Mouse (Mus musculus): ENCODE results near the gene Cldn13. TPM values are rescaled to one million over a fixed set of nuclear protein-coding genes. Genes with fewer than 3 reads are reported as not detected.

Cldn13 gene
- polyA plus RNA-seq (2015; fragmentation: Illumina TruSeq; extraction: RNeasy Lipid Tissue Mini Kit (QIAGEN cat#74804); ENCODE audit: insufficient read depth, low read depth, low replicate concordance) = not detected

GRCm38 (mm10) chr5:134915311-134915710 lies at the start of gene Cldn13:
Gene Cldn13, minus strand, starts transcription at chr5:134915526.

GRCm38 (mm10) chr5:134946857-134947255 lies 31.5 kb upstream of the Cldn13 start, which contains the start of gene Cldn4:
Gene Cldn4, minus strand, starts transcription at chr5:134946934.

GRCm38 (mm10) chr5:134932179-134932902 lies 17.0 kb upstream of the Cldn13 start, which contains the start of gene Mettl27:
Gene Mettl27, plus strand, starts transcription at chr5:134932368.

GRCm38 (mm10) chr5:134906633-134907032 lies 8.7 kb downstream of the Cldn13 start, which contains the start of gene Tmem270:
Gene Tmem270, minus strand, starts transcription at chr5:134906733.

Other genes starting within 250 kb of the Cldn13 start
- 2.5 TPM for gene Limk1, start 226.9 kb downstream of the Cldn13 start, polyA plus RNA-seq (2015; fragmentation: Illumina TruSeq; extraction: RNeasy Lipid Tissue Mini Kit (QIAGEN cat#74804); ENCODE audit: insufficient read depth, low read depth, low replicate concordance)
- 38.7 TPM for gene Eln, start 168.2 kb downstream of the Cldn13 start, polyA plus RNA-seq (2015; fragmentation: Illumina TruSeq; extraction: RNeasy Lipid Tissue Mini Kit (QIAGEN cat#74804); ENCODE audit: insufficient read depth, low read depth, low replicate concordance)
- not detected for gene Tmem270, start 8.8 kb downstream of the Cldn13 start, polyA plus RNA-seq (2015; fragmentation: Illumina TruSeq; extraction: RNeasy Lipid Tissue Mini Kit (QIAGEN cat#74804); ENCODE audit: insufficient read depth, low read depth, low replicate concordance)
- gene Mettl27, start 16.8 kb upstream of the Cldn13 start, polyA plus RNA-seq (2015; fragmentation: Illumina TruSeq; extraction: RNeasy Lipid Tissue Mini Kit (QIAGEN cat#74804); ENCODE audit: insufficient read depth, low read depth, low replicate concordance) = 2.3 TPM
- 3.9 TPM for gene Cldn4, start 31.4 kb upstream of the Cldn13 start, polyA plus RNA-seq (2015; fragmentation: Illumina TruSeq; extraction: RNeasy Lipid Tissue Mini Kit (QIAGEN cat#74804); ENCODE audit: insufficient read depth, low read depth, low replicate concordance)
- 25.9 TPM for gene Cldn3, start 70.7 kb upstream of the Cldn13 start, polyA plus RNA-seq (2015; fragmentation: Illumina TruSeq; extraction: RNeasy Lipid Tissue Mini Kit (QIAGEN cat#74804); ENCODE audit: insufficient read depth, low read depth, low replicate concordance)
- gene Abhd11, start 93.6 kb upstream of the Cldn13 start, polyA plus RNA-seq (2015; fragmentation: Illumina TruSeq; extraction: RNeasy Lipid Tissue Mini Kit (QIAGEN cat#74804); ENCODE audit: insufficient read depth, low read depth, low replicate concordance) = 23.5 TPM
- 5.5 TPM for gene Stx1a, start 108.0 kb upstream of the Cldn13 start, polyA plus RNA-seq (2015; fragmentation: Illumina TruSeq; extraction: RNeasy Lipid Tissue Mini Kit (QIAGEN cat#74804); ENCODE audit: insufficient read depth, low read depth, low replicate concordance)
- 7.2 TPM for gene Dnajc30, start 148.7 kb upstream of the Cldn13 start, polyA plus RNA-seq (2015; fragmentation: Illumina TruSeq; extraction: RNeasy Lipid Tissue Mini Kit (QIAGEN cat#74804); ENCODE audit: insufficient read depth, low read depth, low replicate concordance)
- gene Bud23, start 149.4 kb upstream of the Cldn13 start, polyA plus RNA-seq (2015; fragmentation: Illumina TruSeq; extraction: RNeasy Lipid Tissue Mini Kit (QIAGEN cat#74804); ENCODE audit: insufficient read depth, low read depth, low replicate concordance) = 23.0 TPM
- 0.74 TPM for gene Vps37d, start 162.7 kb upstream of the Cldn13 start, polyA plus RNA-seq (2015; fragmentation: Illumina TruSeq; extraction: RNeasy Lipid Tissue Mini Kit (QIAGEN cat#74804); ENCODE audit: insufficient read depth, low read depth, low replicate concordance)
- 31.5 TPM for gene Mlxipl, start 174.4 kb upstream of the Cldn13 start, polyA plus RNA-seq (2015; fragmentation: Illumina TruSeq; extraction: RNeasy Lipid Tissue Mini Kit (QIAGEN cat#74804); ENCODE audit: insufficient read depth, low read depth, low replicate concordance)
- gene Tbl2, start 234.1 kb upstream of the Cldn13 start, polyA plus RNA-seq (2015; fragmentation: Illumina TruSeq; extraction: RNeasy Lipid Tissue Mini Kit (QIAGEN cat#74804); ENCODE audit: insufficient read depth, low read depth, low replicate concordance) = 4.1 TPM

Measured in pancreas, adult 10 weeks (tissue).